Comparison of ENCODE assay signal across 9 mouse cellular contexts in the genomic region with DNA sequence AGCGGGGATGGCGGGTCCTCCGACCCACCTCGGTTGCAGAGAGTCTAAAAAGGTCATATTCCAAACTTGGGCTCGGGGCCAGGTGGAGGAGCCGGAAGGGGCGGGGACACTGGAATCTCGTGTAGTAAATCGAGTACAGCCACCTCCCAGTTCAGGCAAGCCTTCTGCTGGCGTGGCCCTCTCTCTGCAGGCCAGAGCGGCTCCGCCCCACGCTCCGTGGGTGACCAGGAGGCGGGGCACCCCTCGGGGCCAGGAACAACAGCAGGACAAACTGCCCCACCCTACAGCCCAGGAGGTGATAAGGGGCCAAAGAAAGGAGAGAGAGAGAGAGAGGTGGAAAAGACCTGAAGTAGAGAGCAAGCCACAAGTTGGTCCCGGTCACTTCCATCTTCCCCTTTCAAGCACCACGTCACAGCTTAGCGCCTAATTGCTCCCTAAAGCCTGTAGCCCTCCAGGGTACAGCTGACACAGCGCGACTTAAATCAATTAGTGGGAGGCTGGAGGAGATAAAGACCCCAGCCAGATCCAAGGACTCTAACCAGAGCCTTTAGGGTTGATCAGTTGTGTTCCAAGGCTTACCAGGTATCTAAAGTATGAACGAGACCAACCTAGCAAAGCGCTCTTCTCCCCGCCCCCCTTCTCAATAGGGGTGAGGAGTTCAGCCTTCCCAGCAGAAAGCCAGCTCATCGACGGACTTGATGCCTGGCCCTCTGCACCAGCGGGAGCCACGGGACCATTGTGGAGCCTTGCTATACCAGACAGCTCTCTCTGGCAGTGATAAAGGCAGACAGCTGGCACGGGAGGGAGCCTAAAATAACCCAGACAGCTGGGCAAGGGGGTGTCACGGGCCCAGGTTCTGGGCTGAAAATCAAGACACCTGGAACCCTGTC. TPM values are rescaled to one million over a fixed set of nuclear protein-coding genes. Genes with fewer than 3 reads are reported as not detected.
A peak's percentile ranks its signal among the peaks of the same experiment; 100 is the strongest.
DNase-seq lines count a peak whose midpoint lies in the region; ATAC-seq and TF ChIP-seq lines count a peak whose summit lies in the region.
"Had no signal": no experiment of that assay in that cellular context is flagged by ENCODE, and none has a peak within 500 bp of the region (broad histone marks: within the 10 kb centered on the region; RNA-seq: fewer than 3 reads in every experiment).

No protein-coding gene starts in this region.

- H3K79me2 ChIP-seq in MEL (ENCODE audit: control insufficient read depth, insufficient read depth, low read length, poor library complexity) = peaks cover 37% of the 10 kb centered on the region

- no peak for TF ChIP-seq CTCF in MEL (IDR thresholded peaks at IDR 0.05 in 2 of 3, conservative IDR thresholded peaks at IDR 0.05 in 1 of 3; ENCODE audit: control insufficient read depth in 1 of 3, insufficient read depth in 1 of 3, low read depth in 2 of 3, low read length in 3 of 3, poor library complexity in 1 of 3, severe bottlenecking in 1 of 3)

- H3K4me1 ChIP-seq in MEL (ENCODE audit: control insufficient read depth in 1 of 2, insufficient read depth in 2 of 2, low read length in 2 of 2) = peaks cover 4 to 34% of the 10 kb centered on the region in 2 experiments; a peak in 3 of 4 replicates
- H3K4me1 ChIP-seq in brown adipose tissue, adult 24 weeks (ENCODE audit: control insufficient read depth, insufficient read depth, insufficient read length, low read length) = peaks cover 10% of the 10 kb centered on the region
- peaks cover 73% of the 10 kb centered on the region for H3K4me1 ChIP-seq in forebrain, embryonic 12.5 days

- peak overlapping the region; percentile 100 for H3K4me2 ChIP-seq in forebrain, embryonic 12.5 days

- peak overlapping the region; percentile 87 for H3K9ac ChIP-seq in MEL (ENCODE audit: control insufficient read depth, low read depth, low read length, poor library complexity, severe bottlenecking)
- peak overlapping the region; percentile 99 for H3K9ac ChIP-seq in forebrain, embryonic 12.5 days

- H3K27me3 ChIP-seq in MEL (ENCODE audit: control insufficient read depth in 1 of 2, insufficient read depth in 2 of 2, low read length in 2 of 2) = no peaks in the 10 kb centered on the region
- H3K27me3 ChIP-seq in forebrain, embryonic 12.5 days = peaks cover 7% of the 10 kb centered on the region; the same call in 1 of the 2 replicates

- no peaks in the 10 kb centered on the region for H3K9me3 ChIP-seq in MEL (replicated peaks; ENCODE audit: insufficient read depth, low read length)
- H3K9me3 ChIP-seq in forebrain, embryonic 12.5 days = no peaks in the 10 kb centered on the region

- TF ChIP-seq EP300 in MEL (IDR thresholded peaks at IDR 0.05; ENCODE audit: low read depth in 1 of 2, low read length in 2 of 2) = peak; percentile 4 to 53; a peak in 1 of 4 replicates

- no peak for ATAC-seq in forebrain, embryonic 12.5 days (ENCODE audit: low FRiP score)
- ATAC-seq in inflammation-experienced regulatory T-cells, adult 6 months = no peak

- peak overlapping the region; percentile 37 to 48 for H3K4me3 ChIP-seq in MEL (ENCODE audit: control insufficient read depth in 1 of 2, insufficient read depth in 1 of 2, low read depth in 2 of 2, low read length in 2 of 2)
- H3K4me3 ChIP-seq in brown adipose tissue, adult 24 weeks (ENCODE audit: insufficient read depth, low read depth, low read length) = peak overlapping the region; percentile 56
- H3K4me3 ChIP-seq in forebrain, embryonic 12.5 days (replicated peaks) = peak overlapping the region; percentile 81

- no peak for TF ChIP-seq RAD21 in MEL (IDR thresholded peaks at IDR 0.05; ENCODE audit: low read depth, low read length)

- 5% methylated on average over 30 of the region's 30 CpGs for WGBS in forebrain, embryonic 12.5 days

- TF ChIP-seq POLR2A in MEL (IDR thresholded peaks at IDR 0.05; ENCODE audit: control insufficient read depth in 1 of 2, insufficient read depth in 1 of 2, low read depth in 1 of 2, low read length in 2 of 2, poor library complexity in 1 of 2) = peak; percentile 25 to 72; a peak in 3 of 4 replicates

- DNase-seq in MEL (ENCODE audit: low read depth, low spot score) = peak; percentile 92
- peak; percentile 93 for DNase-seq in heart, postnatal 25 days (ENCODE audit: low spot score)
- peak; percentile 77 for DNase-seq in layer of hippocampus, adult 9-11 months
- peak; percentile 89 for DNase-seq in lung, postnatal 14 days
- peak; percentile 75 to 87 for DNase-seq in right cerebral cortex, postnatal 10 days (ENCODE audit: low spot score in 2 of 2)

- peak overlapping the region; percentile 100 for H3K27ac ChIP-seq in MEL (ENCODE audit: control insufficient read depth, low read depth, low read length)
- H3K27ac ChIP-seq in brown adipose tissue, adult 24 weeks (replicated peaks; ENCODE audit: low read depth, low read length) = peak overlapping the region; percentile 93
- H3K27ac ChIP-seq in forebrain, embryonic 12.5 days = peak overlapping the region; percentile 100

- intact Hi-C loops in heart, postnatal 25 days (cut with DNase I) = no loop called here

- peaks cover 0 to 29% of the 10 kb centered on the region in 2 experiments; a peak in 2 of 4 replicates for H3K36me3 ChIP-seq in MEL (ENCODE audit: control insufficient read depth in 1 of 2, insufficient read depth in 2 of 2, low read length in 2 of 2)
- H3K36me3 ChIP-seq in forebrain, embryonic 12.5 days (replicated peaks) = peaks cover 23% of the 10 kb centered on the region

TF ChIP-seq in MEL, 35 proteins besides CTCF, POLR2A, EP300 and RAD21 (continues in another document):
- no peak for TF ChIP-seq USF2 (IDR thresholded peaks at IDR 0.05; ENCODE audit: borderline replicate concordance in 1 of 2, insufficient read depth in 1 of 2, low read depth in 1 of 2, low read length in 2 of 2)
- no peak for TF ChIP-seq JUND (IDR thresholded peaks at IDR 0.05; ENCODE audit: low read depth, low read length)
- TF ChIP-seq BHLHE40 (IDR thresholded peaks at IDR 0.05; ENCODE audit: borderline replicate concordance, low read depth, low read length) = peak; percentile 56
- no peak; the same call in 1 of the 2 replicates for TF ChIP-seq ZMIZ1 (IDR thresholded peaks at IDR 0.05; ENCODE audit: low read depth, low read length)
- TF ChIP-seq GATA1 (IDR thresholded peaks at IDR 0.05; ENCODE audit: low read depth, low read length) = peak; percentile 55; the same call in 1 of the 2 replicates
- TF ChIP-seq GABPA (IDR thresholded peaks at IDR 0.05; ENCODE audit: low read depth, low read length) = no peak
- no peak for TF ChIP-seq CHD2 (IDR thresholded peaks at IDR 0.05; ENCODE audit: low read length)
- TF ChIP-seq HCFC1 (IDR thresholded peaks at IDR 0.05; ENCODE audit: low read depth, low read length) = 0 out of 2 replicates have a peak, but pooled peaks have one; percentile 15
- no peak for TF ChIP-seq ELF1 (IDR thresholded peaks at IDR 0.05; ENCODE audit: low read depth, low read length)
- TF ChIP-seq ETS1 (IDR thresholded peaks at IDR 0.05; ENCODE audit: low read depth, low read length) = peak; percentile 74
- no peak for TF ChIP-seq MAX (IDR thresholded peaks at IDR 0.05; ENCODE audit: low read length)
- no peak for TF ChIP-seq MYB (IDR thresholded peaks at IDR 0.05; ENCODE audit: low read depth, low read length)
- TF ChIP-seq E2F4 (IDR thresholded peaks at IDR 0.05; ENCODE audit: borderline replicate concordance, low read depth, low read length) = no peak
- TF ChIP-seq SMC3 (IDR thresholded peaks at IDR 0.05; ENCODE audit: low read depth, low read length) = no peak; the same call in 1 of the 2 replicates
- no peak for TF ChIP-seq UBTF (IDR thresholded peaks at IDR 0.05; ENCODE audit: borderline replicate concordance, insufficient read depth, low read depth, low read length)
- peak; percentile 48; the same call in 1 of the 2 replicates for TF ChIP-seq CHD1 (IDR thresholded peaks at IDR 0.05; ENCODE audit: low read depth, low read length)
- no peak for TF ChIP-seq NRF1 (IDR thresholded peaks at IDR 0.05; ENCODE audit: insufficient read depth, low read depth, low read length, poor library complexity, severe bottlenecking)

RNA-seq across cellular contexts. Expression of a gene that starts 3.2 kb away (rescaled TPM):
- total RNA-seq in MEL (2012; rRNA removed) = 2.5 and 4.1 TPM in 2 replicates
- 10 to 100 TPM in 1 of 2 experiments, not detected in 1; 10.4 TPM for polyA plus RNA-seq in MEL (2012; ENCODE audit: insufficient read depth in 1 of 2, insufficient read length in 2 of 2, low read depth in 1 of 2, low replicate concordance in 2 of 2, missing spikeins in 1 of 2)
- 0.48 and 0.67 TPM in 2 replicates for polyA plus RNA-seq in brown adipose tissue, adult 24 weeks (2012; ENCODE audit: insufficient read depth, insufficient read length, missing spikeins)
- polyA plus RNA-seq in forebrain, embryonic 12.5 days (2016; fragmentation: Nextera tagmentation; extraction: Ambion mirVana) = 1.9 and 2.8 TPM in 2 replicates
- under 1 TPM; 0.36 to 0.45 TPM for total RNA-seq in heart, postnatal 25 days (2021)
- polyA plus RNA-seq in inflammation-experienced regulatory T-cells, adult 6 months (2017; shearing (Covaris generic)) = 10 to 100 TPM; 62.4 to 71.7 (median 66.6) TPM

RNA-seq across cellular contexts. Expression of a gene that starts 6.3 kb away (rescaled TPM):
- 3.0 and 4.1 TPM in 2 replicates for total RNA-seq in MEL (2012; rRNA removed)
- polyA plus RNA-seq in MEL (2012; ENCODE audit: insufficient read depth in 1 of 2, insufficient read length in 2 of 2, low read depth in 1 of 2, low replicate concordance in 2 of 2, missing spikeins in 1 of 2) = 10 to 100 TPM in 1 of 2 experiments, not detected in 1; 23.5 TPM
- polyA plus RNA-seq in brown adipose tissue, adult 24 weeks (2012; ENCODE audit: insufficient read depth, insufficient read length, missing spikeins) = 5.4 and 8.3 TPM in 2 replicates
- 13.1 and 13.6 TPM in 2 replicates for polyA plus RNA-seq in forebrain, embryonic 12.5 days (2016; fragmentation: Nextera tagmentation; extraction: Ambion mirVana)
- total RNA-seq in heart, postnatal 25 days (2021) = 10 to 100 TPM; 14.4 to 18.4 TPM
- polyA plus RNA-seq in inflammation-experienced regulatory T-cells, adult 6 months (2017; shearing (Covaris generic)) = 10 to 100 TPM; 13.0 to 17.7 (median 16.0) TPM

RNA-seq across cellular contexts. Expression of a gene that starts 33.5 kb away (rescaled TPM):
- total RNA-seq in MEL (2012; rRNA removed) = 28.4 and 32.0 TPM in 2 replicates
- polyA plus RNA-seq in MEL (2012; ENCODE audit: insufficient read depth in 1 of 2, insufficient read length in 2 of 2, low read depth in 1 of 2, low replicate concordance in 2 of 2, missing spikeins in 1 of 2) = 10 to 100 TPM in 1 of 2 experiments, not detected in 1; 54.6 TPM
- polyA plus RNA-seq in brown adipose tissue, adult 24 weeks (2012; ENCODE audit: insufficient read depth, insufficient read length, missing spikeins) = 18.4 and 19.5 TPM in 2 replicates
- 66.5 and 71.6 TPM in 2 replicates for polyA plus RNA-seq in forebrain, embryonic 12.5 days (2016; fragmentation: Nextera tagmentation; extraction: Ambion mirVana)
- 10 to 100 TPM; 15.6 to 16.7 TPM for total RNA-seq in heart, postnatal 25 days (2021)
- polyA plus RNA-seq in inflammation-experienced regulatory T-cells, adult 6 months (2017; shearing (Covaris generic)) = 10 to 100 TPM; 36.1 to 40.9 (median 39.8) TPM

RNA-seq across cellular contexts. Expression of a gene that starts 46.8 kb away (rescaled TPM):
- total RNA-seq in MEL (2012; rRNA removed) = not detected in 2 replicates
- polyA plus RNA-seq in MEL (2012; ENCODE audit: insufficient read depth in 1 of 2, insufficient read length in 2 of 2, low read depth in 1 of 2, low replicate concordance in 2 of 2, missing spikeins in 1 of 2) = not detected
- 1.7 TPM in 2 replicates for polyA plus RNA-seq in brown adipose tissue, adult 24 weeks (2012; ENCODE audit: insufficient read depth, insufficient read length, missing spikeins)
- polyA plus RNA-seq in forebrain, embryonic 12.5 days (2016; fragmentation: Nextera tagmentation; extraction: Ambion mirVana) = not detected in 2 replicates
- total RNA-seq in heart, postnatal 25 days (2021) = not detected
- polyA plus RNA-seq in inflammation-experienced regulatory T-cells, adult 6 months (2017; shearing (Covaris generic)) = not detected
- total RNA-seq: hematopoietic stem cell, adult 5-6 weeks had no signal

Comparison
In these comparisons a context has a peak if more than half of its experiments do, and no peak if none do; other contexts are left out.
1. RNA of a gene that starts 3.2 kb away (polyA plus RNA-seq): 62.4 to 71.7 TPM in inflammation-experienced regulatory T-cells, adult 6 months; 10.4 TPM in MEL, 1.9 to 2.8 TPM in forebrain, embryonic 12.5 days and 0.48 to 0.67 TPM in brown adipose tissue, adult 24 weeks; every median in the first group is over 4 times any median in the second.
2. Peak in every context shown above with its lines, with median percentiles within 50 percentile points of each other: DNase-seq, H3K27ac ChIP-seq and H3K4me3 ChIP-seq.